Mouse (Mus musculus) thymus, adult 2 months (tissue): ENCODE measurements at regions not wholly inside any gene's neighbourhood (a gene's known extent, or its start where the extent isn't known, plus 50 kb on each side); places are given as distances from the start of the nearest gene placed in this dataset.

ENCODE experiments used
- CTCF ChIP-seq: fragments of 200-500 bp; IDR thresholded peaks from 2 replicates; pipeline ENCODE4 v1.5.1; 2012; ENCODE audit warnings: mild to moderate bottlenecking, control low read depth, low read length, moderate library complexity, borderline replicate concordance; ENCODE audit not compliant: control insufficient read depth, poor library complexity, insufficient read depth; ENCODE audit errors: extremely low read depth
- POLR2A ChIP-seq: fragments of 200-500 bp; IDR thresholded peaks from 2 replicates; pipeline ENCODE4 v1.6.1; 2012; ENCODE audit warnings: mild to moderate bottlenecking, low read length, control low read depth, moderate library complexity; ENCODE audit not compliant: control insufficient read depth, poor library complexity, insufficient read depth; ENCODE audit errors: extremely low read depth

- TF ChIP-seq CTCF (no peak), POLR2A (no peak)
Observed at GRCm38 (mm10) chr2:117662653-117663052, 319.9 kb upstream of the Rasgrp1 start.
